Mouse (Mus musculus) megakaryocyte progenitor cell, adult 5-6 weeks (primary cell): ENCODE results near the gene Ms4a8a. TPM values are rescaled to one million over a fixed set of nuclear protein-coding genes. Genes with fewer than 3 reads are reported as not detected.

Source experiments
- ATAC-seq: replicated peaks from 2 replicates; pipeline ENCODE4 v1.8.0; 2016; ENCODE audit warnings: mild to moderate bottlenecking, moderate TSS enrichment, inconsistent platforms; ENCODE audit not compliant: poor library complexity
- total RNA-seq, 2 experiments: library from RNA; stranded (forward) in 1 of 2; stranded (reverse) in 1 of 2; fragments of 157-497, 149-512 nt in 1 of 2; fragments of 200-1000 nt in 1 of 2; gene quantifications; 2 replicates each; pipeline versions ENCODE4 v1.2.3 to v1.2.4; 2015 to 2017

The Ms4a8a gene
- total RNA-seq, 2 experiments from 2014 or later = 1.5 TPM; not detected in 1

DNA sequence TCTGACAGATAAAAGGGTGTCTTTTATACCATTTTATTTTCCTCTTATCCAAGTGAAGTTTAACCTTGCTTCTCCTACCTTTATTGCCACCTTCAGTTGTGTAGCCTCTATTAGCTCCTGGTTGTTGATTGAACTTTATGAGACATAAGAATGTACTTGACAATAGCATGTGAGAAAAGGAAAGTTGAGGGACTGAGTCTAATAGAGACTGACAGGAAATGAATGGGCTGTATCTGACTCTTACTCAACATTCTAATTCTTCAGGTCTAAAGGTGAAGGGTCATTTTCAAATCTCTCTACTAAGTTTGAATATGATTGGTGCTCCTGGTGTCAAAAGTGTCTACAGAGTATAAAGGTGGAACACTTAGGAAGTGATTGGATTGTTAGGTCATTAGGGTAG lies 58.5 kb downstream of the Ms4a8a start:
- no peak for ATAC-seq

DNA sequence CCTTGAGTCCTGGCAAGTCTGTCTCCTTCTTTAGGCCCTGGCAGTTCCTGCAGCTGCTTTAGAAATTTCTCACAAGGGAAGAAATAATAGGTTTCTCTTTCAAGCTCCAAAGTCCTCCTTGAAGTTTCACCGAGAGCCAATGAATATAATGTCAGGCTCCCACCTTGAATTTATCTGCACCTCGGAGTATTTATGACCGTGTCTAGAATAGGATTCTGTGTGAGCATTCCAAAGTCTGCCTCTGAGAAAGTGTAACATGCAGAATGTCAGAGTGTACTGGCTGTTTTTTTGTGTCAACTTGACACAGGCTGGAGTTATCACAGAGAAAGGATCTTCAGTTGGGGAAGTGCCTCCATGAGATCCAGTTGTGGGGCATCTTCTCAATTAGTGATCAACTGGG lies 63.0 kb downstream of the Ms4a8a start, which contains the start of gene Ms4a18:
TSS of gene Ms4a18 (minus strand) at position 141 of the 400 bp plus-strand sequence.
- no peak for ATAC-seq

Other genes with a start within 250 kb of the Ms4a8a start
- gene Slc15a3, start 241.4 kb downstream of the Ms4a8a start, total RNA-seq (2015) = 0.57 and 0.85 TPM in 2 replicates
- gene Slc15a3, start 241.4 kb downstream of the Ms4a8a start, total RNA-seq (2017) = 0.37 and 1.5 TPM in 2 replicates
- 0.17 TPM in 1 of 2 replicates, not detected in the other for gene Tmem132a, start 211.2 kb downstream of the Ms4a8a start, total RNA-seq (2015)
- gene Tmem132a, start 211.2 kb downstream of the Ms4a8a start, total RNA-seq (2017) = 0.30 TPM in 1 of 2 replicates, not detected in the other
- gene Tmem109, start 199.1 kb downstream of the Ms4a8a start, total RNA-seq (2015) = 14.9 and 16.5 TPM in 2 replicates
- 13.2 and 17.8 TPM in 2 replicates for gene Tmem109, start 199.1 kb downstream of the Ms4a8a start, total RNA-seq (2017)
- gene Prpf19, start 185.9 kb downstream of the Ms4a8a start, total RNA-seq (2015) = 70.5 and 77.5 TPM in 2 replicates
- 159 and 191 TPM in 2 replicates for gene Prpf19, start 185.9 kb downstream of the Ms4a8a start, total RNA-seq (2017)
- gene Zp1, start 160.5 kb downstream of the Ms4a8a start, total RNA-seq (2015) = not detected in 2 replicates
- not detected in 2 replicates for gene Zp1, start 160.5 kb downstream of the Ms4a8a start, total RNA-seq (2017)
- gene Ptgdr2, start 143.9 kb downstream of the Ms4a8a start, total RNA-seq (2015) = 0.07 and 0.17 TPM in 2 replicates
- gene Ptgdr2, start 143.9 kb downstream of the Ms4a8a start, total RNA-seq (2017) = 0.07 TPM in 1 of 2 replicates, not detected in the other
- 28.1 and 31.0 TPM in 2 replicates for gene Ccdc86, start 131.8 kb downstream of the Ms4a8a start, total RNA-seq (2015)
- gene Ccdc86, start 131.8 kb downstream of the Ms4a8a start, total RNA-seq (2017) = 17.6 and 20.5 TPM in 2 replicates
- not detected in 2 replicates for gene Ms4a10, start 106.4 kb downstream of the Ms4a8a start, total RNA-seq (2015)
- not detected in 2 replicates for gene Ms4a10, start 106.4 kb downstream of the Ms4a8a start, total RNA-seq (2017)
- not detected in 2 replicates for gene Ms4a15, start 87.9 kb downstream of the Ms4a8a start, total RNA-seq (2015)
- gene Ms4a15, start 87.9 kb downstream of the Ms4a8a start, total RNA-seq (2017) = not detected in 2 replicates
- not detected in 2 replicates for gene Ms4a18, start 63.1 kb downstream of the Ms4a8a start, total RNA-seq (2015)
- gene Ms4a18, start 63.1 kb downstream of the Ms4a8a start, total RNA-seq (2017) = not detected in 2 replicates
- not detected in 2 replicates for gene 1700017D01Rik, start 49.8 kb upstream of the Ms4a8a start, total RNA-seq (2015)
- not detected in 2 replicates for gene 1700017D01Rik, start 49.8 kb upstream of the Ms4a8a start, total RNA-seq (2017)
- gene 1700025F22Rik, start 84.2 kb upstream of the Ms4a8a start, total RNA-seq (2015) = not detected in 2 replicates
- not detected in 2 replicates for gene 1700025F22Rik, start 84.2 kb upstream of the Ms4a8a start, total RNA-seq (2017)
- not detected in 2 replicates for gene Ms4a13, start 115.6 kb upstream of the Ms4a8a start, total RNA-seq (2015)
- gene Ms4a13, start 115.6 kb upstream of the Ms4a8a start, total RNA-seq (2017) = not detected in 2 replicates
- gene Ms4a12, start 151.3 kb upstream of the Ms4a8a start, total RNA-seq (2015) = not detected in 2 replicates
- not detected in 2 replicates for gene Ms4a12, start 151.3 kb upstream of the Ms4a8a start, total RNA-seq (2017)
- not detected in 2 replicates for gene Ms4a1, start 185.1 kb upstream of the Ms4a8a start, total RNA-seq (2015)
- not detected in 2 replicates for gene Ms4a1, start 185.1 kb upstream of the Ms4a8a start, total RNA-seq (2017)
- not detected in 2 replicates for gene Ms4a5, start 202.8 kb upstream of the Ms4a8a start, total RNA-seq (2015)
- not detected in 2 replicates for gene Ms4a5, start 202.8 kb upstream of the Ms4a8a start, total RNA-seq (2017)
- gene Ms4a14, start 233.4 kb upstream of the Ms4a8a start, total RNA-seq (2015) = not detected in 2 replicates
- not detected in 2 replicates for gene Ms4a14, start 233.4 kb upstream of the Ms4a8a start, total RNA-seq (2017)